Mouse (Mus musculus) lung, embryonic 16.5 days (tissue): ENCODE data around the gene U2af2. TPM values are rescaled to one million over a fixed set of nuclear protein-coding genes. Genes with fewer than 3 reads are reported as not detected.

Experiments
- ATAC-seq: fragments of 200-750 bp; cut with Nextera tagmentation; 2 replicates; pipeline ENCODE4 v1.8.0; 2017; ENCODE audit warnings: low read depth, mild to moderate bottlenecking, moderate library complexity
- H3K27ac ChIP-seq: fragments of 300-500 bp; sonication (generic); 2 replicates; pipeline ENCODE4 v1.5.1; 2014; ENCODE audit warnings: mild to moderate bottlenecking, control low read depth, low read length
- H3K27me3 ChIP-seq: fragments of 300-500 bp; sonication (generic); 2 replicates; pipeline ENCODE4 v1.6.1; 2014; ENCODE audit warnings: low read depth, low read length, mixed read lengths; ENCODE audit not compliant: control insufficient read depth, insufficient read depth
- H3K36me3 ChIP-seq: fragments of 300-500 bp; sonication (generic); 2 replicates; pipeline ENCODE4 v1.6.1; 2014; ENCODE audit warnings: low read length; ENCODE audit not compliant: control insufficient read depth, insufficient read depth
- H3K4me1 ChIP-seq: fragments of 300-500 bp; sonication (generic); replicated peaks from 2 replicates; pipeline ENCODE4 v1.6.1; 2014; ENCODE audit warnings: low read length, mixed read lengths; ENCODE audit not compliant: control insufficient read depth, insufficient read depth
- H3K4me2 ChIP-seq: fragments of 300-500 bp; sonication (generic); 2 replicates; pipeline ENCODE4 v1.6.1; 2014; ENCODE audit warnings: low read depth, low read length, control low read depth
- H3K4me3 ChIP-seq: fragments of 300-500 bp; sonication (generic); 2 replicates; pipeline ENCODE4 v1.5.1; 2014; ENCODE audit warnings: mild to moderate bottlenecking, low read length, control low read depth
- H3K9ac ChIP-seq: fragments of 300-500 bp; sonication (generic); 2 replicates; pipeline ENCODE4 v1.6.1; 2014; ENCODE audit warnings: low read length, control low read depth
- H3K9me3 ChIP-seq: fragments of 300-500 bp; sonication (generic); 2 replicates; pipeline ENCODE4 v1.6.1; 2016; ENCODE audit warnings: low read length; ENCODE audit not compliant: control insufficient read depth
- WGBS: fragments of 180-500 bp; shearing (Covaris S2); extraction: QIAGEN DNeasy Blood & Tissue Kit; methylation state at CpG from one replicate; pipeline ENCODE4 v1.1.7; 2014; 5-methylcytosine and 5-hydroxymethylcytosine counted together
- polyA plus RNA-seq: library from polyadenylated mRNA; unstranded; fragments of >200 nt; fragmentation: Nextera tagmentation; extraction: Ambion mirVana; gene quantifications from 2 replicates; pipeline ENCODE4 v1.2.1, GENCODE M21; 2015

The U2af2 gene
- polyA plus RNA-seq, 1 experiment from 2014 or later, result 109 TPM

DNA sequence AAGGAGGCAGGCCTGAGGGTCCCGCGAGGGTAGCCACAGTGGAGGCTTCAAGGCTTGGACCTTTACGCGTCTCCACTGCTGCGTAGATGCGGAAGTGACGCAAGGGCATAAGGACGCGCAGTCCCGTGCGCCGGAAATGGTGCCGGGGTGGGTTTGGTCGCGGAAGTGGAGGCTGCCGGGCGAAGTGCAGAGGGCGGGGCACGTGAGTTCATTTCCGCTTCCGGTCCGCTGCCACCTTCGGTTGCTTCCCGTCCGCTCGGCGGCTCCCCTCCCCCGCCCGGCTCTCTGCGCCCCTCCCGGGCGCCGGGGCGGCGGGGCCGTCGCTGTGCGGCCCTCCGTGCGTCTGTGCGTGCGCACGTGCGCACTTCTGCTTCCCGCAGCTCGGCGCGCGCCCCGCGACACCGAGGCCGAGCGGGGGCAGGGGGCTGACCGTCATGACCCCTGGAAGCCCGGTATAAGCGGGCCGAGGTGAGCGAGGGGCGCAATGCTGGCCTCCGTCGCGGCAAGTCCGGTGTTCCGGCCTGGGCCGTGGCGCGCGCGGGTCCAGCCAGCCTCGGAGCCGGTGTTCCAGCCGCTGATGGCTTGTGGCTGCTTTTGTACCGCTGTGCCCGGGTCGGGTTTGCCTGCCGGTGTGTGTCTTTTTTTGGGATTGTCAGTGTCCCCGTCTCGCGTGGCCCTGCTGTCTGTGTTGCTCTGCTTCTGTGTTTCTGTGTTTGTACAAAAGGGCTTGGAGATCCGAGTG, 18.2 kb downstream of the U2af2 start, which contains the start of gene Epn1:
Gene Epn1 (plus strand): TSS at position 226 of the 742 bp plus-strand sequence.
- ATAC-seq, result peak; percentile 97
- H3K9me3 ChIP-seq, result no peaks in the 10 kb centered on the region
- peaks cover 17% of the 10 kb centered on the region for H3K4me1 ChIP-seq
- peak within 1 kb of the TSS; percentile 97 for H3K4me3 ChIP-seq
- H3K27me3 ChIP-seq, result no peaks in the 10 kb centered on the region
- peak within 1 kb of the TSS; percentile 99 for H3K9ac ChIP-seq
- H3K27ac ChIP-seq, result peak within 1 kb of the TSS; percentile 94
- under 1% methylated on average over 77 of the region's 81 CpGs for WGBS
- peak within 1 kb of the TSS; percentile 84 for H3K4me2 ChIP-seq
- H3K36me3 ChIP-seq, result peaks cover 31% of the 10 kb centered on the region

DNA sequence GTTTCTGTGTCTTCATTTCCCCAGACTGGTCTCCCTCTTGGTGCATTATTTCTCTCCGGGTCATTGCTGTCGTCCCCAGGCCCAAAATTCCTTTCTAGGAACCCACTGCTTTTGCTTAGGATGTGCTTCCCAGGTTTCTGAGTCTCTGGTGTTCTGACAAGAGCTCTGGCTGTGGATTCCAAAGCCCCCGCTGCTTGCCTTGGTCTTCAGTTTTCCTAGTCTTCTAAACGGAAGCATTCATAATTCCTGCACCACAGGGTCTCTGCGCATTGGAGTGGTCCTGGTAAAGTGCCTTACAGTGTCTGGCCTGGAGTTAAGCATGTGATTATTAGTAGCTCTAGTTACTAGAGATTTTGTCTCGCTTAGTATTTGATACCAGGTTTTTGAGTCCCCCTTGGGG, 18.9 kb downstream of the U2af2 start:
- no peaks in the 10 kb centered on the region for H3K27me3 ChIP-seq
- H3K36me3 ChIP-seq, result peaks cover 32% of the 10 kb centered on the region
- H3K4me3 ChIP-seq, result peak overlapping the region; percentile 97
- H3K4me1 ChIP-seq, result peaks cover 17% of the 10 kb centered on the region
- no peak for ATAC-seq
- H3K4me2 ChIP-seq, result peak overlapping the region; percentile 84
- WGBS, result 8% methylated on average over 6 of the region's 6 CpGs
- H3K9me3 ChIP-seq, result no peaks in the 10 kb centered on the region
- peak overlapping the region; percentile 99 for H3K9ac ChIP-seq
- H3K27ac ChIP-seq, result peak overlapping the region; percentile 94

DNA sequence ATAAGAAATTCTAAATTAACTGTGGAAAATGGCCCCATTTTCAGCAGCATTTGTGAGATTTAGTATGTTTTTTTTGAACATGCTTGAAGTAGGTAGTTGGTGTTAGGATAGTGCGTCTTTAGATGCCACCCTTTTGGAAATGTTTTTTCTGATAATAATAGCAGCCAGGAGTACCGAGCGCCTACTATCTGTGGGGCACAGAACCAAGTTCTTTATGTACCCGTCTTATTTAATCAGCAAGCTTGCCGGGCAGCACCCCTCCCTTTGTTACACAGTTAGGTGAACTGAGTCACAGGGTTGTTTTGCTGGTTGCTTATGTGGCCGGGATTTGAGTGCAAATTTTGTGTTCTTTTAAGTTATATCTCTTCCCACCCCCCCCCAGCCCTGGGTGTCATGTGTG, 19.3 kb downstream of the U2af2 start:
- 60% methylated on average over 6 of the region's 6 CpGs for WGBS
- Histone ChIP-seq H3K4me3 (peak overlapping the region; percentile 97), H3K27me3 (no peaks in the 10 kb centered on the region), H3K4me1 (peaks cover 17% of the 10 kb centered on the region), H3K9me3 (no peaks in the 10 kb centered on the region), H3K27ac (no peak overlapping the region), H3K9ac (peak overlapping the region; percentile 99), H3K36me3 (peaks cover 29% of the 10 kb centered on the region), H3K4me2 (peak overlapping the region; percentile 84)
- ATAC-seq, result no peak

DNA sequence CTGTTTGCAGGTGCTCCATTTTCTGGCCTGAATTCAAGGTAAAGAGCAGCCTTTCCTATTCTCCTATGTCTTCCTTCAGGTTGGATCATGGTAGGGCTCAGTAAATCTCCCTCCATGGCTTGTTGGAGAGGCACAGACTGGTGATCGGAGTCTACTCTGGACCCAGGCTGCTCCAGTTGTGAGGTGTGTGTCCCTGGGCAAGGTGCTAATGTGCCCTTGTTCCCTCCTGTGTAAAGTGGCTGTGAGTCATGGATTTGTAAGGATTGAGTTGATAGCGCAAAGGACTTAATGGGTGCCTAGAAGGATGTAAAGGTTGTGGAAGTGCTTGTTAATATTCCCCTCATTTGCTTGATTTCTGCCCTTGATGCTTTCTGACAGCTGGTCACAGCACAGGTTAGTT, 20.0 kb downstream of the U2af2 start:
- H3K27me3 ChIP-seq, result no peaks in the 10 kb centered on the region
- H3K27ac ChIP-seq, result no peak overlapping the region
- H3K4me2 ChIP-seq, result peak overlapping the region; percentile 84; the same call in 1 of the 2 replicates
- no peaks in the 10 kb centered on the region for H3K9me3 ChIP-seq
- H3K9ac ChIP-seq, result 0 out of 2 replicates have a peak overlapping the region, but pooled peaks have one; percentile 42
- H3K4me1 ChIP-seq, result peaks cover 17% of the 10 kb centered on the region
- H3K4me3 ChIP-seq, result no peak overlapping the region
- H3K36me3 ChIP-seq, result peaks cover 24% of the 10 kb centered on the region
- 94% methylated on average over 2 of the region's 2 CpGs for WGBS
- no peak for ATAC-seq

DNA sequence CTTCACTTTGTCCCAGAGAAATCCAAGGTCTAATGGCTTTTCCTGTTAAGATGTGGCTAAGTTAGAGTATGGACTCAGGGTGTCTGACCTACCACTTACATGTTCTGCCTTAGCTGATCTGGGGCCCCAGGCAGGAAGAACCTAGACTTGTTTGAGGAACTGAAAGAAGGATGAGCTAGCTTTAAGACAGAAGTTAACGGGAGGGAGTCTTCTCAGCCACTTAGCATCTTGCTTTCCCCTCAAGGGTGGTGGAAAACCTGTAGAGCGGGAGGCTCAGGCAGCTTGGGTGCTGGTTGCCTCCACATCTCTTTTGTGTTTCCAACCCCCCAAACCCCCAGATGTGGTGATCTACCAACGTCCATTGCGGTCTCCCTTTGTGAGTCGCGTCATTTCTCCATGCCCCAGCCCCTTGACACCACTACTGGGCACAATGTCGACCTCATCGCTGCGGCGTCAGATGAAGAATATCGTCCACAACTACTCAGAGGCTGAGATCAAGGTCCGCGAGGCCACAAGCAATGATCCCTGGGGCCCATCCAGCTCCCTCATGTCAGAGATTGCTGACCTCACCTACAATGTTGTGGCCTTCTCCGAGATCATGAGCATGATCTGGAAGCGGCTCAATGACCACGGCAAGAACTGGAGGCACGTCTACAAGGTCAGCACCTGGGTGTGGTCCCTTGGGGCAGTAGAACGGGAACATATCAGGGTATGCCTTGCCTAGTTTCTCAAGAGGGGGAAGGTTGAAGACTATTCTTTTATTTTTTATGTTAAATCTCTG, 21.6 kb downstream of the U2af2 start:
- Histone ChIP-seq H3K9me3 (no peaks in the 10 kb centered on the region), H3K4me1 (peaks cover 17% of the 10 kb centered on the region), H3K36me3 (peaks cover 15% of the 10 kb centered on the region; the same call in 1 of the 2 replicates), H3K27me3 (no peaks in the 10 kb centered on the region), H3K27ac (no peak overlapping the region), H3K4me3 (no peak overlapping the region), H3K9ac (no peak overlapping the region), H3K4me2 (no peak overlapping the region)
- WGBS, result 90% methylated on average over 18 of the region's 18 CpGs
- ATAC-seq, result no peak

DNA sequence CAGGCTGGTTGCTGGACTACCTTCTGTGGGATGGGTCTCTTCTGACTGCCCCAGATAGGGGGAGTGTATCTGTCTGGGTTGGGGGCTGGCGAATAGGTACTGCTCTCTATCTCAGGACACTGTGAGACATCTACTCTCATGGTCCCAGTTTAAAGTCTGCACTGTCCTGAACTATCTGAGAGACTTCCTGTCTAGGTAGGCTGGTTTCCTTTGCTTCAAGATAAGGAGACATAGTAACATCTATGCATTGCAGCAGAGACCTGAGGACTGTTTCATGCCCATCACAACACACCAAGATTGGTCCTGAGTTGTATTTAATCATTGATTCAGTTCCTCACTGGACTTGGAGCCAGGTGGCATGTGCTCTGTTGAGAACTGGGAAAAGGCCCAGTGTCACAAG, 23.6 kb downstream of the U2af2 start:
- Histone ChIP-seq H3K4me1 (peaks cover 17% of the 10 kb centered on the region), H3K4me3 (no peak overlapping the region), H3K4me2 (no peak overlapping the region), H3K36me3 (peaks cover 20% of the 10 kb centered on the region), H3K27ac (no peak overlapping the region), H3K9ac (no peak overlapping the region), H3K27me3 (no peaks in the 10 kb centered on the region), H3K9me3 (no peaks in the 10 kb centered on the region)
- WGBS, result 93% methylated on average over 1 of the region's 1 CpGs
- ATAC-seq, result no peak

DNA sequence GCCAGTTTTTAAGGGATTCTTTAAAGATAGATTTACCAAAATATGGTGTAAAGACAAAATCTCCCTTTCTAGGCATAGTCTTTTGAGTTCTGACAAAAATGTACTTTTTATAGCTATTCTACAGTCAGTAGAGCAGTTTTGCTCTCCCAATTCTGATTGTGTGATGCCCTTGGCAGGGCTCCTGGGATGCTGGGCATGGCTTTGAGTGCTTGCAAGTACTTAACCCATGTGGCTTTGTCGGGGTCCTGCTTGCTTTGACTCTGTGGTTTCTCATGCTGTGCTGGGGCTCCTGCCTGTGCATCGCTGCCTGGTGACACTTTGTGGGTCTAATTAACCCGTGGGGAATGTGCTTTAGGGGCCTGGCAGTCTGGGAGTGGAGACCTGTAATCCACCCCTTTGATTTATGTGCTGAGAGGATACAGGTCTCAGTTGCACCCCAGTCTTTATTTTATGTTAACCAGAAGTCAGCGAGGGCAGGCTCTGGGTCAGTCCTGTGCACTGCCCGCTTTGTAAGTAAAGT, 25.0 kb downstream of the U2af2 start:
- WGBS, result 86% methylated on average over 5 of the region's 5 CpGs
- peaks cover 28% of the 10 kb centered on the region for H3K36me3 ChIP-seq

DNA sequence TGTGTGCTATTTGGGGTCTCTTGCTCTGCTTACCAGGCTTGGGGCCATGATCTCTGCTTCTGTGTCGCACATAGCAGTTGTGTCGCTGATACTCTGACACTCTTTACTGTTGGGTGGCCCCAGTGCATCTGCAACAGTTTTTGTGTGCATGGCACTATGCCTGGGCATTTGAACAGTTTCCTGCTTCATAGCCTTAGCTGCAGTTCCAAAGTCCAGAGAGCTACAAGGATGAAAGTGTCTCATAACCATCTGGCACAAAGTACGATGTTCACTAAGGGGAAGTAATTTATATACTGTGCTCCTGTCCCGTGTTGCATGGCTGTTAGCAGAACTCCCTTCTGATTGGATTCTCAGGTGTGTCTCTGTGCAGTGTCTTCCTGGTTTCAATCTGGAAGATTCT, 25.9 kb downstream of the U2af2 start:
- H3K36me3 ChIP-seq, result peaks cover 32% of the 10 kb centered on the region
- H3K4me2 ChIP-seq, result no peak overlapping the region
- H3K4me1 ChIP-seq, result no peaks in the 10 kb centered on the region
- no peaks in the 10 kb centered on the region for H3K9me3 ChIP-seq
- no peak overlapping the region for H3K9ac ChIP-seq
- no peak overlapping the region for H3K4me3 ChIP-seq
- ATAC-seq, result no peak
- H3K27me3 ChIP-seq, result no peaks in the 10 kb centered on the region
- WGBS, result 79% methylated on average over 4 of the region's 4 CpGs
- no peak overlapping the region for H3K27ac ChIP-seq

More for the DNA sequence above, 25.0 kb downstream of the U2af2 start:
- Histone ChIP-seq H3K4me2 (no peak overlapping the region), H3K9me3 (no peaks in the 10 kb centered on the region), H3K27me3 (no peaks in the 10 kb centered on the region), H3K9ac (no peak overlapping the region), H3K4me3 (no peak overlapping the region), H3K4me1 (peaks cover 6% of the 10 kb centered on the region), H3K27ac (no peak overlapping the region)
- ATAC-seq, result no peak

DNA sequence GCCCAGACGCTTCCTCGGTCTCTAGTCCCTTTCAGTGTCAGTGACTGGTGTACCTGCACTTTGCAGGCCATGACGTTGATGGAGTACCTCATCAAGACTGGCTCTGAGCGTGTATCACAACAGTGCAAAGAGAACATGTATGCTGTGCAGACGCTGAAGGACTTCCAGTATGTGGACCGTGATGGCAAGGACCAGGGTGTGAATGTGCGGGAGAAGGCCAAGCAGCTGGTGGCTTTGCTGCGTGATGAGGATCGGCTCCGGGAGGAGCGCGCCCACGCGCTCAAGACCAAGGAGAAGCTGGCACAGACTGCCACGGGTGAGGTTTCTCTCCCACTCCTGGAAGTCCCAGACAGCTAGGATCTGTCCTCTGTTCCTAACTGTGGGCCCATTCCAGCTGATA, 27.9 kb downstream of the U2af2 start:
- Histone ChIP-seq H3K27me3 (no peaks in the 10 kb centered on the region), H3K4me1 (no peaks in the 10 kb centered on the region), H3K9ac (no peak overlapping the region), H3K4me3 (no peak overlapping the region), H3K36me3 (peaks cover 36% of the 10 kb centered on the region), H3K9me3 (no peaks in the 10 kb centered on the region), H3K27ac (no peak overlapping the region), H3K4me2 (no peak overlapping the region)
- no peak for ATAC-seq
- WGBS, result 88% methylated on average over 15 of the region's 15 CpGs
